Mouse (Mus musculus): ENCODE data around the gene Smarcd3. TPM values are rescaled to one million over a fixed set of nuclear protein-coding genes. Genes with fewer than 3 reads are reported as not detected.
A peak's percentile ranks its signal among the peaks of the same experiment; 100 is the strongest.

Smarcd3 gene
- polyA plus RNA-seq, 1 experiment, result 5.0 TPM

DNA sequence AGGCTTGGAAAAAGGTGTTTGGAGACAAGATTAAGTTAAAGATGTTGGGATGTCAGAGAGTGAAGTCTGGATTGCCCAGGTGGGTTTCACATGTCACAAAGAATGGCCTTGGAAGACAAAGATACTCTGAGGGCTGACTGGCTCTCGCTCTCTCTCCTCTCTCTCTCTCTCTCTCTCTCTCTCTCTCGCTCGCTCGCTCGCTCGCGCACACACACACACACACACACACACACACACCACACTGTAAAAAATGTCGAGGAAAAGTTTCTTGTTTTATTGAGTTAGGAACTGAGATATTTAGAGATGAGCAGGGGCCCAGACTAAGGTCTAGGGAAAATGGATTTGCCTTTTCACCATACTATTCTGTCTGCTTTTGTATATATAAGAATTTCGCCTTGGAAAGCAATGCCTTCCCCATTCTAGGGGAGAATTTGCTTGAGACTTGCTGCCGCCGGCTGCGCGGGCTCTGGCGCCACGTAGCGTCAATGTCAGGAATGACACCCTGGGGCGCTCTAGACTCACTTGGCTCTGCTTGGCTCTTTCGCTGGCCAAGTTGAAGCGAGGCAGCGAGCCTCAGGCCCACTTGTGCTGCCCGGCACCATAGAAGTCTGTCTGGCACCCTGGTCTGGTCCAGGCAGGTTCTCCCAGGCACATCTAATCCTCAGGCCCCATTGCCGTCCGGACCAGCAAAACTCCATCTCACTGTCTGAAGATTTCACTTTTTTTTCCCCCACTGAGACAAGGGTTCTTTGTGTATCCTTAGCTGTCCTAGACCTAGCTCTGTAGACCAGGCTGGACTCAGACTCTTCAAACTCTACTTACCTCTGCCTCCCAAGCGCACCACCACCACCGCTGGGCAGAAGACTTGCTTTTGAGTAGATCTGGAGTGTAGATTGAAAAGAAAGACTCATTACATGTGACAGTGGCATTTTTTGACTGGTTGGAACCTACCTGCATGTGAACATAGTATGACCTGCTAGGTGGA is 27.8 kb upstream of the Smarcd3 start:
- H3K27me3 ChIP-seq (ENCODE audit: control insufficient read depth, insufficient read depth, low read length), result no peaks in the 10 kb centered on the region
- no peak overlapping the region for H3K27ac ChIP-seq (ENCODE audit: control insufficient read depth, insufficient read depth, low read depth, low read length)
- no peak overlapping the region for H3K4me3 ChIP-seq (ENCODE audit: control insufficient read depth, low read depth, low read length)
- TF ChIP-seq POLR2A (IDR thresholded peaks at IDR 0.05; ENCODE audit: control insufficient read depth, low read depth, low read length) (no peak), CTCF (IDR thresholded peaks at IDR 0.05; ENCODE audit: control insufficient read depth, insufficient read depth, insufficient replicate concordance, low read depth, low read length) (peak; percentile 96)
- H3K36me3 ChIP-seq (ENCODE audit: control insufficient read depth, insufficient read depth, low read length), result no peaks in the 10 kb centered on the region
- H3K4me1 ChIP-seq (ENCODE audit: control insufficient read depth, insufficient read depth, low read length), result peaks cover 3% of the 10 kb centered on the region

- Histone ChIP-seq H3K27ac (ENCODE audit: control insufficient read depth, insufficient read depth, low read depth, low read length) (no peak overlapping the region), H3K27me3 (ENCODE audit: control insufficient read depth, insufficient read depth, low read length) (no peaks in the 10 kb centered on the region), H3K4me1 (ENCODE audit: control insufficient read depth, insufficient read depth, low read length) (peaks cover 3% of the 10 kb centered on the region), H3K4me3 (ENCODE audit: control insufficient read depth, low read depth, low read length) (no peak overlapping the region), H3K36me3 (ENCODE audit: control insufficient read depth, insufficient read depth, low read length) (no peaks in the 10 kb centered on the region)
- TF ChIP-seq CTCF (IDR thresholded peaks at IDR 0.05; ENCODE audit: control insufficient read depth, insufficient read depth, insufficient replicate concordance, low read depth, low read length) (no peak), POLR2A (IDR thresholded peaks at IDR 0.05; ENCODE audit: control insufficient read depth, low read depth, low read length) (no peak)
These were observed 27.1 kb upstream of the Smarcd3 start for GRCm38 (mm10) chr5:24651356-24651755.

DNA sequence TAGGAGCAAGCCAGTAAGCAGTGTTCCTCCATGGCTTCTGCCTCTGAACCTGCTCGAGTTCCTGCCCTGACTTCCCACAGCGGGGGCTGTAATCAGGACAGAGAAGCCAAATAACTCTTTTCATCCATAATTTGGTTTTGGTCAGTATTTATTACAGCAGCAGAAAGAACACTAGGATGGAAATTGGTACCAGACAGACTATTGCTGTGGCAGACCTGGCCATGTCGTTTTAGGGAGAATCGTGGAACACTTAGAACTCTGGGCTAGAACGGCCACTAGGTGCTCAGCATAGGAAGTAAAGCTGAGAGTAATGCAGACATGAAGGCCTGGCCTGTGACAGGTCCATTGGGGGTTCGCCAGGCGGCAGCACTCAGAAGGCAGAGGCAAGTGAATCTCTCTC is 25.5 kb upstream of the Smarcd3 start:
- Histone ChIP-seq H3K4me1 (ENCODE audit: control insufficient read depth, insufficient read depth, low read length) (peaks cover 3% of the 10 kb centered on the region), H3K36me3 (ENCODE audit: control insufficient read depth, insufficient read depth, low read length) (no peaks in the 10 kb centered on the region), H3K27ac (ENCODE audit: control insufficient read depth, insufficient read depth, low read depth, low read length) (no peak overlapping the region), H3K4me3 (ENCODE audit: control insufficient read depth, low read depth, low read length) (no peak overlapping the region), H3K27me3 (ENCODE audit: control insufficient read depth, insufficient read depth, low read length) (no peaks in the 10 kb centered on the region)
- TF ChIP-seq CTCF (IDR thresholded peaks at IDR 0.05; ENCODE audit: control insufficient read depth, insufficient read depth, insufficient replicate concordance, low read depth, low read length) (no peak), POLR2A (IDR thresholded peaks at IDR 0.05; ENCODE audit: control insufficient read depth, low read depth, low read length) (no peak)

DNA sequence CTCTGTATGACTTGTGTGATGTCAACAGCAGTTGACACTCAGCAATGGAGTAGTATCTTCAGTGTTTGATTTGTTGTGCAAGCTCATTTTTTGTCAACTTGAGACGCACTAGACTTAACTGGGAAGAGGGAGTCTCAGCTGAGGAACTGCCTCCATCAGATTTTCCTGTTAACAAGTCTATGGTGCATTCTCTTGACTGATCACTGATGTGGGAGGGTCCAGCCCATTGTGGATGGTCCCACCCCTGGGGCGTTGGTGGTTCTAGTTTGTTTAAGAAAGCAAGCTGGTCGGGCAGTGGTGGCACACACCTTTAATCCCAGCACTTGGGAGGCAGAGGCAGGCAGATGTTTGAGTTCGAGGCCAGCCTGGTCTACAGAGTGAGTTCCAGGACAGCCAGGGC is 25.0 kb upstream of the Smarcd3 start:
- no peaks in the 10 kb centered on the region for H3K36me3 ChIP-seq (ENCODE audit: control insufficient read depth, insufficient read depth, low read length)
- no peak overlapping the region for H3K4me3 ChIP-seq (ENCODE audit: control insufficient read depth, low read depth, low read length)
- H3K27ac ChIP-seq (ENCODE audit: control insufficient read depth, insufficient read depth, low read depth, low read length), result no peak overlapping the region
- H3K27me3 ChIP-seq (ENCODE audit: control insufficient read depth, insufficient read depth, low read length), result no peaks in the 10 kb centered on the region
- H3K4me1 ChIP-seq (ENCODE audit: control insufficient read depth, insufficient read depth, low read length), result peaks cover 3% of the 10 kb centered on the region
- TF ChIP-seq CTCF (IDR thresholded peaks at IDR 0.05; ENCODE audit: control insufficient read depth, insufficient read depth, insufficient replicate concordance, low read depth, low read length) (no peak), POLR2A (IDR thresholded peaks at IDR 0.05; ENCODE audit: control insufficient read depth, low read depth, low read length) (no peak)

GRCm38 (mm10) chr5:24645454-24645853 is 21.2 kb upstream of the Smarcd3 start:
- H3K27me3 ChIP-seq (ENCODE audit: control insufficient read depth, insufficient read depth, low read length), result no peaks in the 10 kb centered on the region
- peak overlapping the region; percentile 91 for H3K4me3 ChIP-seq (ENCODE audit: control insufficient read depth, low read depth, low read length)
- peak overlapping the region; percentile 78 for H3K27ac ChIP-seq (ENCODE audit: control insufficient read depth, insufficient read depth, low read depth, low read length)
- no peaks in the 10 kb centered on the region for H3K4me1 ChIP-seq (ENCODE audit: control insufficient read depth, insufficient read depth, low read length)
- H3K36me3 ChIP-seq (ENCODE audit: control insufficient read depth, insufficient read depth, low read length), result no peaks in the 10 kb centered on the region
- TF ChIP-seq CTCF (IDR thresholded peaks at IDR 0.05; ENCODE audit: control insufficient read depth, insufficient read depth, insufficient replicate concordance, low read depth, low read length), result no peak
- peak; percentile 41; the same call in 1 of the 2 replicates for TF ChIP-seq POLR2A (IDR thresholded peaks at IDR 0.05; ENCODE audit: control insufficient read depth, low read depth, low read length)

GRCm38 (mm10) chr5:24639081-24639480 is 14.9 kb upstream of the Smarcd3 start:
- TF ChIP-seq CTCF (IDR thresholded peaks at IDR 0.05; ENCODE audit: control insufficient read depth, insufficient read depth, insufficient replicate concordance, low read depth, low read length) (no peak), POLR2A (IDR thresholded peaks at IDR 0.05; ENCODE audit: control insufficient read depth, low read depth, low read length) (no peak)
- no peak overlapping the region for H3K4me3 ChIP-seq (ENCODE audit: control insufficient read depth, low read depth, low read length)
- no peaks in the 10 kb centered on the region for H3K36me3 ChIP-seq (ENCODE audit: control insufficient read depth, insufficient read depth, low read length)
- no peaks in the 10 kb centered on the region for H3K27me3 ChIP-seq (ENCODE audit: control insufficient read depth, insufficient read depth, low read length)
- H3K27ac ChIP-seq (ENCODE audit: control insufficient read depth, insufficient read depth, low read depth, low read length), result no peak overlapping the region
- no peaks in the 10 kb centered on the region for H3K4me1 ChIP-seq (ENCODE audit: control insufficient read depth, insufficient read depth, low read length)

GRCm38 (mm10) chr5:24638131-24638530 is 13.9 kb upstream of the Smarcd3 start:
- Histone ChIP-seq H3K4me1 (ENCODE audit: control insufficient read depth, insufficient read depth, low read length) (no peaks in the 10 kb centered on the region), H3K4me3 (ENCODE audit: control insufficient read depth, low read depth, low read length) (no peak overlapping the region), H3K27ac (ENCODE audit: control insufficient read depth, insufficient read depth, low read depth, low read length) (no peak overlapping the region), H3K27me3 (ENCODE audit: control insufficient read depth, insufficient read depth, low read length) (no peaks in the 10 kb centered on the region), H3K36me3 (ENCODE audit: control insufficient read depth, insufficient read depth, low read length) (no peaks in the 10 kb centered on the region)
- TF ChIP-seq CTCF (IDR thresholded peaks at IDR 0.05; ENCODE audit: control insufficient read depth, insufficient read depth, insufficient replicate concordance, low read depth, low read length) (no peak), POLR2A (IDR thresholded peaks at IDR 0.05; ENCODE audit: control insufficient read depth, low read depth, low read length) (no peak)

All from testis, adult 2 months (tissue).